Mouse (Mus musculus): Measurements from ENCODE around the gene Fmnl3.

- TF ChIP-seq POLR2A (IDR thresholded peaks at IDR 0.05; ENCODE audit: low read depth, low read length) (no peak), CTCF (conservative IDR thresholded peaks at IDR 0.05; ENCODE audit: insufficient read depth, insufficient read length, low read depth, low read length) (no peak)
These were observed 38.2 kb downstream of the Fmnl3 start for GRCm38 (mm10) chr15:99332111-99332510.
